Mouse (Mus musculus) R1 (cell line): ENCODE measurements around the gene Ms4a10.

Experiments
- DNase-seq: peaks from one replicate; pipeline ENCODE4 v3.0.0-alpha.2; 2018; ENCODE audit warnings: low read depth, low spot score

Ms4a10 gene

DNA sequence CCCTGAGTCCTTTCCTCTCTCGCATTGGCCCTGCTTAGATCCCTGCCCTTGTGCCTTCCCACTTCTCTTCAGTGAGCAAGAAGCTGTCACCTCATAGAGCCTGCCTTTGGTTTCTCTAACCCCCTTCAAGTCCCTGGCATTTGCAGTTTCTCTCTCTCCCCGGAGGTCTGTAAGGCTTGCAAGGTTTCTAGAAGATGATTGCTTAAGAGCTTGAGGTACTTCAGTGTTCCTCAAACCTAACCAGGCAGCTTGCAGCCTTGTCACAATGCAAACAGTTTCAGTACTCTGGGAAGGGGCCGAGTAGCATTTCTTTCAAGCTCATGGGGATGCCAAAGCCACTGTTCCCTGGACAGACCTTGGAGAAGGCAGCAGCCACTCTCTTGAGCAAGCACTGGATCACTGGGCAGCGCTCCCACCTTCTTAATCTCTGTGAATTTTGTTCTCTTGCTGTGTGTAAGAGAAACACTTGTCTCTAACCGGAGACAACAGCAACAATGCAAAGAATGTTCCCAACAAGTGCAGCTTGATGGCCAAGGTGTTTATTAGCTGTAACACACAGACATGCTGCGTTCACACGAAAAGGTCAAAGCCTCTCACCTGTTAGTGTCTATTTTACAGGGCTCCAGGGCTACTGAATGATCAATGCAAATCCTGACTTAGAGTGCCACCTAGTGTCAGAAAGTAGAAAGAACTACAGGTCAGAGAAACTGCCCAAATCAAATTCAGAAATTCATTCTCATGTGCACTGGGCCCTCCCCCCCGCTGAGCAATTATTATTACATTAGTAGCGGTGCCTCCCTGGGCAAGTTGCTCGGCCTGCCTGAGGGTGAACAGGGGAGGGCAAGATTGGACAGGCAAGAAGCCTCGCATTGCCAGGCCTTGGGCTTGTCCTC is 15.1 kb downstream of the Ms4a10 start:
- peak; percentile 73 for DNase-seq

DNA sequence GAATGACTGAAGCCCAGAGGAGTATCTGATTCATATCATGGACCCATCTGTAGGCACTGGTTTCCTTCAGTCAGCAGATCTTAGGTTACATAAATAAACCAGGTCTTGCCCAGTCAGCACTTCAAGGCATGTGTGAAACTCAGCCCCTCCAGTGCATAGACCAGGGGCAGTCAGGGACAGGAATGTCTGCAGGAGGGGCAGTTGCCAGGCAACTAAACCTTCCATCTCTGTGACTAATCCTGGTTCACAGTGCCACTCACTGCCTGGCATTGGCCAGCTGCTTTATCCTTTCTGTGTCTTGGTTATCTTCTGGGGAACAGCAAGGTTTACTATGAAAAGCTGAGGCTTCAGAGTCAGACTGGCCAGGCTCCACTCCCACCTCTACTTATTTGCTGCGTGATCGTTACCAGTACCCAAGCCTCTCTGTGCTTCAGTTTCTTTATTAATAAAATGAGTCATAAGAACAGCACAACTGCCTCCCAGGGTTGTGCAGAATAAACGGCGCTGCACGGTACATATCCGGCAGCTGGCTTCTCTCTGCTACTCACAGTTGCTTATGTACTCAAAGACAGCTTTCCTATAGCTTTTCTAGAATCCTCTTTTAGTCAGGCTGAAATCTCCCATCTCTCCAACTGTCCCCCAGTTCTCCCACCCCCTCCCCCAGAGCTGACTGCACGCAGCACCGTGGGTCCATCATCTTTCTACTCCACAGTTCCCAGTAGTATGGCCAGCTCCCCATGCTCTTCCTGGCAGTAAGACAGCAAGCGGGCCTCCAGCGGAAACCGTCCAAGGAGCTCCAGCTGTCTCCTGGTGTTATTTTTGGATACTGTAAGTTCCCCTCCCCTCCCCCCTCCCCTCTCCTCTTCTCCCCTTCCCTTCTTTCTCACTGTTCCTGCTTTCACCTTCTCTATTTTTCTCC is 22.2 kb downstream of the Ms4a10 start:
- peak; percentile 28 for DNase-seq

DNA sequence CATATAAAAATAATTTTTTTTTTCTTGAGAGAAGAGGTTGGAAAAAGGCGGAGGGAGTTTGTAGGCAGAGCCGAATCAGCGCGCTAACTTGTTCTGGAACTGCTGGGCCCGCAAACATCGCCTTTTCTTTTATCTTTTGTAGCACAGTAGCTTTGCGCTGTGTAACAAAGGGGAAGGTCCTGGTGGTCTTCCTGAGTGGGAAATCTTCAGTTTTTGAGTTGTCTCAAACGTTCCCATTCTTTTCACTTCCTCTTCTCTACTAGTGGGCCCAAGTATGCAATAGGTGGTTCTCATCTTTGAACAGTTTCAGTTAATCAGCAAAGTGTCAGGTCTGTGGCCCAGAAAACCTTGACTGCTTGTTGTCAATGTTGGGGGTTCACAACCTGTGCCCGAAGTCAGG is 24.9 kb downstream of the Ms4a10 start:
- DNase-seq: no peak

DNA sequence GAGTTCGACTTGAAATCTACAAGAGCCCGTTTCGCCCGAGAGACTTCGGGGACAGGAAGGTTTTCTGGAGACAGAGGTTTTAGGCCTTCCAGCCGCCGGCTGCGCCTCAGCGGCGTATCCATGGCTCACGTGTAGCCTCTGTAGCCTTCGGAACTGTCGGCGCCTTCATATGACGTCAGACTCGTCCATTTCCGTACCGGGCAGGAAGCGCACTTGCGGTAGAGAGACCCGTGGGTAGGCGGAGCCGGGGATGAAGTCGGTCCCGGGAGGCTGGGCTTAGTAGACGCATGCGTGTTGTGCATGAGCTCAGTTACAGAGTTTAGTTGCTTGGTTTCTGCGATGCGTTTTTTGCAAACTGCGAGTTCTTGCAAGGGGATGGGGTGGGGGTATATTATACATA is 25.4 kb downstream of the Ms4a10 start, which contains the start of gene Ccdc86:
Gene Ccdc86, minus strand, starts transcription at position 155 of the 400 bp plus-strand sequence.
- peak; percentile 99 for DNase-seq

DNA sequence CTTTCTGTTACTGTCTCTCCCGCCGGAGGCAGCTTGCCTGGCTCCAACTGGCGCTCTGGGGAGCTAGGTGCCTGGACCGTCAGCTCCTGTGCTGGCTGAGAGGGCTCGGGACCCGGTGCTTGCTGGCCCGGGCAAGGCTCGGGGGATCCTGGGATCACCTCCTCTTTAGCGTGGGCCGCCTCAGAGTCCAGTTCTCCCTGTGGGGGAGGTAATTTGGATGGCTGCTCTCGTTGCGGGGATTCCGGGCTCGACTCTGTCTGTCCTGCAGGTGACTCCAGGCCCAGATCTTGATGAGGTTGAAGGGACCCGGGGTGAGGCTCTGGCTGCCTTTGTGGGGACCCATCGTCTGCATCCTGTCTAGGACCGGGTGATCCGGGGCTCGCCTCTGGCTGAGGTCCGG is 26.1 kb downstream of the Ms4a10 start:
- DNase-seq: peak; percentile 12

DNA sequence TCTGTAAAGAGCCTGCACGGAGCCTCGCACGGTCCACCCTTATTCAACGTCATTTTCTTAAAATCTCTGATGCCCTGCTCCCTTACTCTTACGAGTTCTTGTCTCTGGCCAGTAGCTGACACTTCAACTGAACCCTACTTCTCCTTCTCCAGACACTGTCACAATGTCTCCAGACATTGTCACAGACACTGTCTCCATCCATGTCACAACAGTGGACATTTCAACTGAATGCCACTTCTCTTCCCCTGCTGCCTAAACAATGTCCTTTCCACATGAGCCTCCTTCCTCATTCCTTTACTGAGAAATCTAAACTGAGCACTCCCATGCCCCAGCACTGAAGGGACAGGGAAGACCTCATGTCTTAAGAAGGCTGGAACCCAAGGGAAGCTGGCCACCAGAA is 27.3 kb downstream of the Ms4a10 start:
- DNase-seq: no peak

DNA sequence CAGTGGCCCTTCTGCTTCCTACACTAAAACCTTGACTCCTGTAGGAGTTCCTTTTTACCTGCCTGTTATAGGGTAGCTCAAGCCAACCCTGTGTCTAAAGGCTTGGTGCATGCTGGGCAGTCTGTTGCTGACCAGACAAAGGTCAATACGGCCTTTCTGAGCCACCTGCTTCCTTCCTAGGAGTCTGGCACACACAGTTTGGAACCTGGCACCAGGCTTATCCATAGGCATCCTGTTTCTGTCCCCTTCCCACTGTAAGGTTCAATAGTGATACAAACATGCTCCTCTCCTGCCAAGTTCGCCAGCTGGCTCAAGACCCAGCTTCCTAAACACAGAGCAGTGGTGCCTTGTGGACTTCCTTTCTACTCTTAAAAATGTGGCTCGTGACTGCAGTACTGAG is 28.0 kb downstream of the Ms4a10 start:
- no peak for DNase-seq

DNA sequence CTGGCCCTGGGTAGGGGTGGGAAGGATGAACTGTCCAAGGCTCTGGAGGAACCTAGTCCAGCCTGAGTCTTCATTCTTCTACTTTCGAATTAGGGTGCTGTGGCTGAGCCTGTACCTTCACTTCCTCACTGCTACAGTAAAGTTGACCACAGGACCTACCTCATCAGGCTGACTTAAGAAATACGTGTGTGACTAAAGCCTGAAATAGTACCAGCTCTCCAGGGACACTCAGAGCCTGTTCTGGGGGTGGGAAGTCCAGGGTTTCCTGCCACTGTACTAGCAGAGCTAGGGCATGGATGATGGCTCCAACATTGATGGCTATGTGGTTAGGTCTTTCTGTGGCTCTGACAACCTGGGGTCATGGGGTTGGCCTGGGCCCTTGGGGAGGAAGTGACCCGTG is 30.5 kb downstream of the Ms4a10 start:
- no peak for DNase-seq

DNA sequence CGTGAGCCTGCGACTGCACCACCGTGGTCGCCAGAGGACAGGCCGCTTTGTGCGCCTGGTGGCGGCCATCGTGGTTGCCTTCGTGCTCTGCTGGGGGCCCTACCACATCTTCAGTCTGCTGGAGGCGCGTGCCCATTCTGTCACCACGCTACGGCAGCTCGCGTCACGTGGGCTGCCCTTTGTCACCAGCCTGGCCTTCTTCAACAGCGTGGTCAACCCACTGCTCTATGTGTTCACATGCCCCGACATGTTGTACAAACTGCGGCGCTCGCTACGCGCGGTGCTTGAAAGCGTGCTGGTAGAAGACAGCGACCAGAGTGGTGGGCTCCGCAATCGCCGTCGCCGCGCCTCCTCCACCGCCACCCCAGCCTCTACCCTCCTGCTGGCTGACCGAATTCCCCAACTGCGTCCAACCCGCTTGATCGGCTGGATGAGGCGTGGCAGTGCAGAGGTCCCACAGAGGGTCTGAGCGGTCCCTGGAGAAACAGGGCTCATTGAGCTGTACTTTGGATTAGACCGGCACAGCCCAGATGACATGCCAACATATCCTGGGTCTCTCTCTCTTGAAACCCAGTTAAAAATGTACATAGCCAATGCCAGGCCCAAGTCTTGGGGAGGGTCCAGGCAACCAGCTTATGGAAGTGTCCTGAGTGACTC is 33.5 kb downstream of the Ms4a10 start:
- DNase-seq: peak; percentile 71

DNA sequence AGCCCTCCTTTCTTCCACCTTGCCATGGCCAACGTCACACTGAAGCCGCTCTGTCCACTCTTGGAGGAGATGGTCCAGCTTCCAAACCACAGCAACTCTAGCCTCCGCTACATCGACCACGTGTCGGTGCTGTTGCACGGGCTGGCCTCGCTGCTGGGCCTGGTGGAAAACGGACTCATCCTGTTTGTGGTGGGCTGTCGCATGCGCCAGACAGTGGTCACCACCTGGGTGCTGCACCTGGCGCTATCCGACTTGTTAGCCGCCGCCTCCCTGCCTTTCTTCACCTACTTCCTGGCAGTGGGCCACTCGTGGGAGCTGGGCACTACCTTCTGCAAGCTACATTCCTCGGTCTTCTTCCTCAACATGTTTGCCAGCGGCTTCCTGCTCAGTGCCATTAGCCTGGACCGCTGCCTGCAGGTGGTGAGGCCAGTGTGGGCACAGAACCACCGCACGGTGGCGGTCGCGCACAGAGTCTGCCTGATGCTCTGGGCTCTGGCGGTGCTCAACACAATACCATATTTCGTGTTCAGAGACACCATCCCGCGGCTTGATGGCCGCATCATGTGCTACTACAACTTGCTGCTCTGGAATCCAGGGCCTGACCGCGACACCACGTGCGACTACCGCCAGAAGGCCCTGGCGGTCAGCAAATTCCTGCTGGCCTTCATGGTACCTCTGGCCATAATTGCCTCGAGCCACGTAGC is 34.2 kb downstream of the Ms4a10 start:
- peak; percentile 83 for DNase-seq

DNA sequence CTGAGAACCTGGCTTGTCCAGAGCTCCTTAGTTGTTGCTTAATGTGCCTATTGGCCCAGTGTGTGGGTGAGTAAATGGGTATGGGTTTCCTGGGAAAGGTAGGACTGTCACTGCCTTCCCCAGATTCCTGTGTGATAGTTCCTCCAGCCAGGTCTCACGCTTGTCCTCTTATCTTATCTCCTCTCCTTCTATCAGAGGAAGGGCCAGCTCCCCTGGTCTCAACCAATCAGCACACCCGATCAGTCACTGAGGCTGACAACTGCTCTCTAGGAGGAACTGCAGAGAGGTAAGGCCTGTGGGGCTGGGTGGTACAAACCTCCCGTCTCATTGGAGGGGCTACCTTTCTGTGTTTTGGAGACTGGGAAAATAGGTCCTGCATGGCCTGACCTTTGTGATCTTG is 35.7 kb downstream of the Ms4a10 start:
- DNase-seq: no peak

DNA sequence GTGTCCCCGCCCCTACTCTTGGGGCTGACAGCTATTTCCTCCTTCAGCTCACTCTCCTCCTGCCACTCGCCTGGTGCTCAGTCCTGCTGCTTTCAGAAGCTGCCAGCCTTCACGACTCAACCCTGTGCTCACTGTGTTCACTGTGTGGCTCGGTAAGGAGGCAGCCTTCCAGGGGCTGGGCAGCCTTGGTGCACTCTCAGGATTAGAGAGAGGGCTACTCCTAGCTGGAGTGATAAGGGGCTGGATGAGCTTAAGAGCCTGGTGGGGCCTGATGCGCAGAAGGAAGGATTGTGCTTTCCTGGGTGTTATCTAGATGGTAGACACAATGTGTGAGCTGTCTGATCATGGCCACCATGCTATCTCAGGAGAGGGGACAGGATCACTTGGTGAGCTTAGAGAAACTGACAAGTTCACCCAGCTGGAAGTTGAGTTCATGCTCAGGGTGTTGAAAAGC is 37.3 kb downstream of the Ms4a10 start, which contains the start of gene Ptgdr2:
Gene Ptgdr2, plus strand, starts transcription at position 51 of the 454 bp plus-strand sequence.
- DNase-seq: no peak

DNA sequence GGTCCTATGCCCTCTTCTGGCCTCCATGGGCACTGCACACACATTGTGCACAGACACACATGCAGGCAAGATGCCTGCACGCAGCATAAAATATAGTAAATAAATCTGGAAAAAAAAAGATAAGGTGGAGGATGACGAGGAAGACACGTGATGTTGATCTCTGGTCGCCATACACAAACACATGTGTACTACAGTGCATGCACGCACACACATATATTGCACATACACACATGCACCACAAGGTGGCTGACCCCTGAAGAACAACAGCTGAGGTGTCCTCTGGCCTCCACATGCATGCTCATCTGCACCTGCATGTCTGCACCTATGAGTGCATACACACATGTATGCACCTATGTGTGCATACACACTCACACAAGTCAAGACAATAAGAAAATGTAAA is 38.4 kb downstream of the Ms4a10 start:
- DNase-seq: peak; percentile 51

DNA sequence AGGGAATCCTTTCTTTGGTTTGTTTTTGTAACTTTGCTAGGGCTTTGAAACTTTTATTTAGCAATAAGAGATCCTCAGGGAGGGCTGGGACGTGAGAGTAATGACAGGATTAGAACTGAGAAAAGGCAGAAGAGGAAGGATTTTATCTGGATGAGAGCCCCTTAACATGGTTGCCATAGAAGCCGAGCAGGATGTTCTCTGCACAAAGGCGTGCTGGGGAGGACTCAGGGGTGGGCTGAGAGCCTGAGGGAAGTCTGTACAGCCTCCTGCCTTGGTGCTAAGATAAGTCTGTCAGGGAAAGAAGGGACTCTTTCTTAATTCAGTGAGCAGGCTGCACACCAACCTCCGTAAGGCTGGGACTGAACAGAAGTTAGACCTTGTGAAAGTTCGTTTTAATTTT is 39.4 kb downstream of the Ms4a10 start:
- no peak for DNase-seq

DNA sequence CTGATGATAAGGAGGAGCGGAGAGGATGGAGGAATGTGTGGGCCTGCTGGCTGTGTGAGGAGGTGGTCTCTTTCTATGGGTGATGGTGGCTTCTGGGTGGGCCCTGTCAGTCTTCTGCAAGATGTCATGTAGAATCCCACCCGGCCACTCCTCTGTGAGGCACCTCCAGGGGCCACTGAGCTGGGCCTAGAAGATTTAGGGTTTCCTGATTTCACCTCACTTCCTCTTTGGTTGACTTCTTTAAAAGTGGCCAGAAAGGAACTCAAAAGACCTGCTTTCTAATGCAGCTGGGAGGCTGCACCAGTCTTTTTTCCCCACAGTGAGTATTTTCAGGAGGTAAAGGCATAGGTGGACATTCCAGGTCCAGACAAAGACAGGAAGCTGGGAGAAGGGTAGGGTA is 43.8 kb downstream of the Ms4a10 start:
- DNase-seq: no peak

DNA sequence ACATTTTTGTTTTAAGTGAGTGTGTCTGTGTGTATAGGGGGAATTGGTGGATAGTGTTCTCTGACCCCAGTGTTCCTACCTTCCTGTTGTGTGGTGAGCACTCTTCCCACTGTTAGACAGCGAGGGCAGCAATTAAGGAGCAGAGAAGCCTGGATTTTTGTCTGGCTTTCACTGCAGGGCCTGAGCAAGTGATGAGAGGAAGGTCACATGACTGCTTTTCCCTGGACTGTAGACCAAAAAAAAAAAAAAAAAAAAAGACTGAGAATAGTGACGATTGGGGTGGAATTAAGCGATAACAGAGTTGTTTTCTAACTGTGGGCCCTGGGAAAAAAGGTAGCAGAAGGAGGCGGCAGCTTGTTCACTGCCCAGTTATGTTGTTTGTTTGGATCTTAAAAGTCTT is 47.8 kb downstream of the Ms4a10 start:
- DNase-seq: no peak

DNA sequence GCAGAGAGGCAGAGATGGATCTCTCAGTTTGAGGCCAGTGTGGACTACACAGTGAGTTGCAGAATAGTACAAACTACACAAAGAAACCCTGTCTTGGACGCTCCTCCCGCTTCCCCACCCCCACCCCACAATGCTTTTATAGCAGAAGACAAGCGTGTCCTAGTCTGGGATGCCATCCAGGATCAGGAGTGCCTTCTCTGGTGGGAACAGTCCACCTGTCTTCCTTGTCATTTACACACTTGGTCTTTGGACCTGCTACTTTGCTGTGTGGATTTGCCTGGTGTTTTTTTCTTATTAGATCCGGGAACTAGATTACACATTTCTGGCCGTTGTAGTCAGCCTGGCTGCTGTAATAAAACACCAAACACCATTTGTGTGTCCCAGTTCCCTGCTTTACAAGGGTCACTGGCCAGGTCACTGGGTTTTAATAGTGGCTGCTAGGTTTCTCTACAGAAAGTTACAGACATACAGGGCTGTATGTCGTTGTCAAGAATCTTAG is 48.3 kb downstream of the Ms4a10 start:
- DNase-seq: no peak

DNA sequence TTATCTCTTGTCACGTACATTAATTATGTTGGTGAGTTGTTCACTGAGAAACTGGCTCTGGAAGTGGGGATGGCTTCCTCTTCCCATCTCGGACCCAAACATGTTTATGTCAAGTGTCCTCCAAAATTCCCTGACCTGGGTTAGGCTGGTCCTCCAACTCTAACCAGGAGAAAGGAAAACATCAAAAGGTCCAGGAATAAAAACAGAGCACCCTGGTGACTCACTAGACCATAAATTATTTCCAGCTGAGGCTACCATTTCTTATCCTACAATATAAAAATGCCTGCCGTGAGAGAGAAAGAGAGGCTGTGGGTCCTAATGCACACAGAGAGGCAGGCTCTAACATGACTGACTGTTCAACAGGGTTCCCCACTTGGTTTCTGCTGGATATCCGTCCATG is 50.2 kb downstream of the Ms4a10 start:
- no peak for DNase-seq

DNA sequence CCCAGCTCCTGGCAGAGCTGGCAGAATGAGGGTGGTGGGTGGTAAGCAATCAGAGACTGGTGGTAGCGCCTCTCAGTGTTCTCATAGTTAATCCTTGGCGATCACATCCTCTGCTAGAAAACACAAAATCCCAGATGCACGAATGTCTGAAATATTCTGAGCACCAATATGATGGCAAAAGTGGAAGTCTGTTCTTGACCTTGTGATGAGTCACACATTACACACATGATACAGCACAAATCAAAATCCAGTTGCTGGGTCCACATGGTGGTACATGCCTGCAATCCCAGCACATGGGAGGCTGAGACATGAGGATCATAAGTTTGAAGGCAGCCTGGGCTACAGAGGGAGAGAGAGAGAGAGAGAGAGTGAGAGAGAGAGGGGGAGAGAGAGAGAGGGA is 53.4 kb downstream of the Ms4a10 start:
- DNase-seq: no peak

DNA sequence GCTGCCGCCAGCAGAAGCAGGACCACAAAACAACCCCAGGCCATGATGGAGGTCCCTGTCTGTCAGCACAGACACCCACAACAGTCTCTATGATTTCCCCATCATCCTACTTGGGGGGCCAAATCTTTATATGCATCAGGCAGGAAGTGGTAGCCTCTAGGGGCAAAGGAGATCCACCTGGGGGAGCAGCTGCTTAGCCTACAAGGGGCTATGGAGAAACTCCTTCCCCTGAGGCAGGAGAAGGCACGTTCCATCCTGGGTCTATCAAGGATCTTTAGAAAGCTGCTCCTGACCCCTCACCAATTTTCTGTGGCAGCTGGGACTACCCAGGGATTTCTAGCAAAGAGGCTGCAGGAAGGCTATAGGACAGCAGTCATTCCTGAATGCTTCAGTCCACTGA is 53.9 kb downstream of the Ms4a10 start, which contains the start of gene Zp1:
Gene Zp1, minus strand, starts transcription at position 101 of the 400 bp plus-strand sequence.
- DNase-seq: no peak
